Mouse (Mus musculus) G1E (cell line): Measurements from ENCODE around the gene Als2cr12.

ENCODE experiments used
- CTCF ChIP-seq: IDR thresholded peaks from 2 replicates; pipeline ENCODE4 v1.5.1; 2012; ENCODE audit warnings: low read depth, low read length, inconsistent platforms, mixed read lengths
- POLR2AphosphoS5 ChIP-seq: IDR thresholded peaks from 2 replicates; pipeline ENCODE4 v1.6.1; 2012; ENCODE audit warnings: low read depth, low read length, inconsistent platforms; ENCODE audit not compliant: insufficient replicate concordance

GRCm38 (mm10) chr1:58617978-58618668 lies 77.7 kb downstream of the Als2cr12 start:
- TF ChIP-seq CTCF (no peak), POLR2AphosphoS5 (no peak)
